Comparison of ENCODE assay signal across 15 mouse cellular contexts in the genomic region with DNA sequence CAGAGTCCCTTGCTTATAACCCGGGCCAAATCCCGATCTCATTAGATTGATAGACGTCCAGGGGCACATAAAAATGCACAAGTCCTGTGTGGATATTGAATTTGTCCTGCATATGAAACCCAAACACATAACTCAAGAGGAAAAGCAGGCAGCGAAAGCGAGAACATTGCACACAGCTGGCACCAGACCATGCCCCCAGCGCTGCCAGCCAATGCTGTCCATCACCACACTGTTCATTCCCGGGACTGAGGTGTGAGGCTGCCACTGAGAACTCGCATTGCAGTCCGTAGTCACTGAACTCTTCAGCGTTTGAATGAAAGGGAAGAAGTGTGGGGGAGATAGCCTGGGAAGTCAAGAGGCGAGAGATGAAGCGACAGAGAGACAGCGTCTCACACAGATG. TPM values are rescaled to one million over a fixed set of nuclear protein-coding genes. Genes with fewer than 3 reads are reported as not detected.
DNase-seq lines count a peak whose midpoint lies in the region; TF ChIP-seq lines count a peak whose summit lies in the region.
"Had no signal": no experiment of that assay in that cellular context is flagged by ENCODE, and none has a peak within 500 bp of the region (broad histone marks: within the 10 kb centered on the region; RNA-seq: fewer than 3 reads in every experiment).

No protein-coding gene starts in this region.

- H3K4me3 ChIP-seq in gastrocnemius, adult 2 months, result no peak overlapping the region
- H3K4me3 ChIP-seq: embryonic facial prominence, embryonic 10.5 days; heart, embryonic 13.5 days had no signal

- TF ChIP-seq CTCF in gastrocnemius, adult 2 months (IDR thresholded peaks at IDR 0.05), result no peak
- TF ChIP-seq CTCF in brain, embryonic 14.5 days (IDR thresholded peaks at IDR 0.05; ENCODE audit: borderline replicate concordance, extremely low read depth, insufficient read depth, insufficient read length), result no peak

- DNase-seq in adrenal gland, postnatal 14 days, result peak; percentile 56
- no peak for DNase-seq in adrenal gland, adult 8-10 months
- peak; percentile 54 for DNase-seq in gastrocnemius, adult 2 months
- no peak for DNase-seq in gastrocnemius, postnatal 25 days
- DNase-seq in left cerebral cortex, postnatal 4 days, result peak; percentile 27
- no peak for DNase-seq in left cerebral cortex, adult 8-10 months (ENCODE audit: low spot score in 2 of 2)
- peak; percentile 60 for DNase-seq in brain, embryonic 14.5 days (ENCODE audit: low read depth)
- DNase-seq: cerebellum, adult 18-20 months; cerebellum, adult 9-11 months; heart, adult 11 months; heart, postnatal 36 days; kidney, adult 11 months had no signal

- intact Hi-C loops in gastrocnemius, adult 2 months (cut with DNase I), result no loop called here
- intact Hi-C loops in left cerebral cortex, postnatal 4 days (cut with DNase I), result no loop called here

- H3K27ac ChIP-seq in gastrocnemius, adult 2 months, result no peak overlapping the region
- H3K27ac ChIP-seq: embryonic facial prominence, embryonic 10.5 days; heart, embryonic 13.5 days had no signal

- TF ChIP-seq POLR2A in brain, embryonic 14.5 days (IDR thresholded peaks at IDR 0.05; ENCODE audit: borderline replicate concordance, extremely low read depth, insufficient read depth, insufficient read length, poor library complexity, severe bottlenecking), result no peak

RNA-seq across cellular contexts. Expression of gene Tecta, which starts 14.1 kb away (rescaled TPM):
- 0.11 and 0.22 TPM in 2 replicates for total RNA-seq in adrenal gland, postnatal 14 days (2021)
- under 1 TPM; 0.23 to 0.71 (median 0.41) TPM for total RNA-seq in adrenal gland, adult 8-10 months (2022)
- 1 to 10 TPM in 1 of 2 experiments, under 1 TPM in 1; 0.77 to 1.2 TPM for total RNA-seq in gastrocnemius, adult 2 months (2021)
- total RNA-seq in gastrocnemius, postnatal 25 days (2021), result under 1 TPM; 0.56 to 0.75 TPM
- 1 to 10 TPM in 1 of 2 experiments, under 1 TPM in 1; 0.70 to 1.1 TPM for total RNA-seq in left cerebral cortex, postnatal 4 days (2021)
- under 1 TPM; 0.14 to 0.39 (median 0.18) TPM for total RNA-seq in left cerebral cortex, adult 8-10 months (2022)
- polyA plus RNA-seq in brain, embryonic 14.5 days (2012; rRNA removed), result 0.63 and 0.71 TPM in 2 replicates
- total RNA-seq: heart, postnatal 36 days had no signal
- polyA plus RNA-seq: activated CD4-positive, CD25-positive, alpha-beta regulatory T cell, adult 4 months had no signal

Comparison
In these comparisons a context has a peak if more than half of its experiments do, and no peak if none do; other contexts are left out.
1. DNase-seq: peak in adrenal gland, postnatal 14 days (single experiment), gastrocnemius, adult 2 months (single experiment), left cerebral cortex, postnatal 4 days (single experiment) and brain, embryonic 14.5 days (single experiment); none in adrenal gland, adult 8-10 months (single experiment), gastrocnemius, postnatal 25 days (single experiment) and left cerebral cortex, adult 8-10 months (0 of 2).